Mouse (Mus musculus) liver, embryonic 16.5 days (tissue): ENCODE data around the gene Rbm39. TPM values are rescaled to one million over a fixed set of nuclear protein-coding genes. Genes with fewer than 3 reads are reported as not detected.
"Not testable (repeated sequence)": the region's sequence is repeated elsewhere in the genome, so short reads cannot be mapped to it uniquely, and the experiment has no call there.

Experiments used
- ATAC-seq: fragments of 200-750 bp; cut with Nextera tagmentation; 2 replicates; pipeline ENCODE4 v1.8.0; 2017; ENCODE audit warnings: low read depth, mild to moderate bottlenecking, moderate number of reproducible peaks, moderate library complexity
- H3K27ac ChIP-seq: fragments of 300-500 bp; sonication (generic); 2 replicates; pipeline ENCODE4 v1.5.1; 2014; ENCODE audit warnings: mild to moderate bottlenecking, low read length
- H3K27me3 ChIP-seq: fragments of 300-500 bp; sonication (generic); 2 replicates; pipeline ENCODE4 v1.6.1; 2014; ENCODE audit warnings: low read depth, low read length, mixed read lengths; ENCODE audit not compliant: control insufficient read depth, insufficient read depth
- H3K36me3 ChIP-seq: fragments of 300-500 bp; sonication (generic); 2 replicates; pipeline ENCODE4 v1.6.1; 2014; ENCODE audit warnings: mild to moderate bottlenecking; ENCODE audit not compliant: control insufficient read depth, insufficient read depth
- H3K4me1 ChIP-seq: fragments of 300-500 bp; sonication (generic); 2 replicates; pipeline ENCODE4 v1.6.1; 2014; ENCODE audit warnings: low read depth, low read length, mixed read lengths; ENCODE audit not compliant: control insufficient read depth
- H3K4me2 ChIP-seq: fragments of 300-500 bp; sonication (generic); 2 replicates; pipeline ENCODE4 v1.6.1; 2014; ENCODE audit warnings: low read depth, low read length, mixed read lengths
- H3K4me3 ChIP-seq: fragments of 300-500 bp; sonication (generic); 2 replicates; pipeline ENCODE4 v1.5.1; 2014; ENCODE audit warnings: low read depth, mild to moderate bottlenecking, low read length
- H3K9ac ChIP-seq: fragments of 300-500 bp; sonication (generic); 2 replicates; pipeline ENCODE4 v1.6.1; 2014; ENCODE audit warnings: low read depth, low read length
- H3K9me3 ChIP-seq: fragments of 300-500 bp; sonication (generic); replicated peaks from 2 replicates; pipeline ENCODE4 v1.6.1; 2016; ENCODE audit warnings: low read length; ENCODE audit not compliant: control insufficient read depth
- WGBS: fragments of 180-500 bp; shearing (Covaris S2); extraction: QIAGEN DNeasy Blood & Tissue Kit; methylation state at CpG from one replicate; pipeline ENCODE4 v1.1.7; 2014; ENCODE audit not compliant: insufficient replicate concordance; 5-methylcytosine and 5-hydroxymethylcytosine counted together
- polyA plus RNA-seq: library from polyadenylated mRNA; unstranded; fragments of >200 nt; fragmentation: Nextera tagmentation; extraction: Ambion mirVana; gene quantifications from 2 replicates; pipeline ENCODE4 v1.2.1, GENCODE M21; 2015

Rbm39 gene
- polyA plus RNA-seq, 1 experiment from 2014 or later = 229 TPM

- WGBS = 49% methylated on average over 7 of the region's 7 CpGs
- not testable (repeated sequence) for H3K4me2 ChIP-seq, H3K9me3 ChIP-seq, H3K4me1 ChIP-seq, H3K27ac ChIP-seq, H3K4me3 ChIP-seq, H3K9ac ChIP-seq, H3K27me3 ChIP-seq, H3K36me3 ChIP-seq, ATAC-seq
Observed at GRCm38 (mm10) chr2:156189241-156189640, 9.2 kb upstream of the Rbm39 start.

GRCm38 (mm10) chr2:156181592-156181991 is 1.6 kb upstream of the Rbm39 start:
- Histone ChIP-seq H3K9ac (peak overlapping the region; percentile 100; the same call in 1 of the 2 replicates), H3K4me3 (peak overlapping the region; percentile 93), H3K4me1 (peaks cover 21% of the 10 kb centered on the region), H3K9me3 (no peaks in the 10 kb centered on the region), H3K27me3 (no peaks in the 10 kb centered on the region), H3K4me2 (peak overlapping the region; percentile 89), H3K36me3 (peaks cover 15% of the 10 kb centered on the region), H3K27ac (peak overlapping the region; percentile 98)
- WGBS = 87% methylated on average over 2 of the region's 2 CpGs
- ATAC-seq = no peak

- peaks cover 21% of the 10 kb centered on the region for H3K4me1 ChIP-seq
- H3K9me3 ChIP-seq = no peaks in the 10 kb centered on the region
- peak overlapping the region; percentile 98 for H3K27ac ChIP-seq
- H3K36me3 ChIP-seq = peaks cover 15% of the 10 kb centered on the region
- ATAC-seq = no peak
- H3K9ac ChIP-seq = peak overlapping the region; percentile 100
- H3K4me3 ChIP-seq = peak overlapping the region; percentile 93
- peak overlapping the region; percentile 89 for H3K4me2 ChIP-seq
- no peaks in the 10 kb centered on the region for H3K27me3 ChIP-seq
- WGBS = 9% methylated on average over 8 of the region's 8 CpGs
Observed at GRCm38 (mm10) chr2:156180824-156181590, 969 bp upstream of the Rbm39 start.

- ATAC-seq = peak; percentile 32
- H3K4me3 ChIP-seq = peak overlapping the region; percentile 93
- H3K9me3 ChIP-seq = no peaks in the 10 kb centered on the region
- H3K9ac ChIP-seq = peak overlapping the region; percentile 100
- H3K36me3 ChIP-seq = peaks cover 22% of the 10 kb centered on the region
- H3K27ac ChIP-seq = peak overlapping the region; percentile 98
- H3K4me1 ChIP-seq = peaks cover 21% of the 10 kb centered on the region
- WGBS = under 1% methylated on average over 34 of the region's 41 CpGs
- no peaks in the 10 kb centered on the region for H3K27me3 ChIP-seq
- H3K4me2 ChIP-seq = no peak overlapping the region
Observed at GRCm38 (mm10) chr2:156179796-156180093, 293 bp downstream of the Rbm39 start.

- H3K36me3 ChIP-seq = peaks cover 27% of the 10 kb centered on the region
- ATAC-seq = peak; percentile 53
- H3K9me3 ChIP-seq = no peaks in the 10 kb centered on the region
- H3K27ac ChIP-seq = peak overlapping the region; percentile 98
- H3K4me2 ChIP-seq = peak overlapping the region; percentile 79
- H3K4me1 ChIP-seq = peaks cover 21% of the 10 kb centered on the region
- under 1% methylated on average over 46 of the region's 47 CpGs for WGBS
- H3K27me3 ChIP-seq = no peaks in the 10 kb centered on the region
- peak overlapping the region; percentile 100 for H3K9ac ChIP-seq
- peak overlapping the region; percentile 93 for H3K4me3 ChIP-seq
Observed at GRCm38 (mm10) chr2:156179046-156179795, 817 bp downstream of the Rbm39 start.

GRCm38 (mm10) chr2:156177651-156178050 is 2.4 kb downstream of the Rbm39 start:
- Histone ChIP-seq H3K36me3 (peaks cover 36% of the 10 kb centered on the region), H3K9me3 (no peaks in the 10 kb centered on the region), H3K27ac (0 out of 2 replicates have a peak overlapping the region, but pooled peaks have one; percentile 33), H3K4me2 (peak overlapping the region; percentile 65), H3K4me1 (peaks cover 21% of the 10 kb centered on the region), H3K9ac (peak overlapping the region; percentile 43; the same call in 1 of the 2 replicates), H3K4me3 (peak overlapping the region; percentile 51), H3K27me3 (no peaks in the 10 kb centered on the region)
- ATAC-seq = no peak
- 61% methylated on average over 7 of the region's 7 CpGs for WGBS

- H3K36me3 ChIP-seq = peaks cover 40% of the 10 kb centered on the region
- no peaks in the 10 kb centered on the region for H3K9me3 ChIP-seq
- H3K4me3 ChIP-seq = peak overlapping the region; percentile 30
- peak overlapping the region; percentile 24; the same call in 1 of the 2 replicates for H3K4me2 ChIP-seq
- no peak overlapping the region for H3K27ac ChIP-seq
- ATAC-seq = no peak
- peaks cover 21% of the 10 kb centered on the region for H3K4me1 ChIP-seq
- no peaks in the 10 kb centered on the region for H3K27me3 ChIP-seq
- H3K9ac ChIP-seq = no peak overlapping the region
- 76% methylated on average over 6 of the region's 6 CpGs for WGBS
Observed at GRCm38 (mm10) chr2:156177079-156177478, 3.0 kb downstream of the Rbm39 start.

- no peak overlapping the region for H3K9ac ChIP-seq
- H3K4me1 ChIP-seq = no peaks in the 10 kb centered on the region
- no peaks in the 10 kb centered on the region for H3K9me3 ChIP-seq
- H3K4me3 ChIP-seq = no peak overlapping the region
- ATAC-seq = no peak
- H3K4me2 ChIP-seq = no peak overlapping the region
- H3K27ac ChIP-seq = no peak overlapping the region
- peaks cover 83% of the 10 kb centered on the region for H3K36me3 ChIP-seq
- H3K27me3 ChIP-seq = no peaks in the 10 kb centered on the region
- WGBS = 91% methylated on average over 5 of the region's 5 CpGs
Observed at GRCm38 (mm10) chr2:156166557-156166956, 13.5 kb downstream of the Rbm39 start.

GRCm38 (mm10) chr2:156165478-156165877 is 14.6 kb downstream of the Rbm39 start:
- no peak for ATAC-seq
- Histone ChIP-seq H3K4me1 (no peaks in the 10 kb centered on the region), H3K9me3 (no peaks in the 10 kb centered on the region), H3K36me3 (peaks cover 83% of the 10 kb centered on the region), H3K9ac (no peak overlapping the region), H3K4me3 (no peak overlapping the region), H3K4me2 (no peak overlapping the region), H3K27ac (no peak overlapping the region), H3K27me3 (no peaks in the 10 kb centered on the region)
- 83% methylated on average over 1 of the region's 1 CpGs for WGBS
